Mouse (Mus musculus) small intestine, adult 2 months (tissue): ENCODE data around the gene Gm20388. TPM values are rescaled to one million over a fixed set of nuclear protein-coding genes. Genes with fewer than 3 reads are reported as not detected.

Source experiments
- H3K27ac ChIP-seq: fragments of 200-500 bp; 2 replicates; pipeline ENCODE4 v1.5.1; 2012; ENCODE audit warnings: low read depth, low read length, control low read depth, inconsistent platforms; ENCODE audit not compliant: insufficient read depth
- H3K27me3 ChIP-seq: fragments of 200-500 bp; 2 replicates; pipeline ENCODE4 v1.6.1; 2012; ENCODE audit warnings: mild to moderate bottlenecking, moderate library complexity, low read length, inconsistent platforms; ENCODE audit not compliant: control insufficient read depth, insufficient read depth
- H3K36me3 ChIP-seq: fragments of 200-500 bp; 2 replicates; pipeline ENCODE4 v1.6.1; 2012; ENCODE audit warnings: mild to moderate bottlenecking, low read length, control low read depth, inconsistent platforms; ENCODE audit not compliant: control insufficient read depth, insufficient read depth
- H3K4me1 ChIP-seq: fragments of 200-500 bp; 2 replicates; pipeline ENCODE4 v1.6.1; 2012; ENCODE audit warnings: low read length, inconsistent platforms, mixed read lengths; ENCODE audit not compliant: control insufficient read depth, insufficient read depth, insufficient read length
- H3K4me3 ChIP-seq: fragments of 200-500 bp; 2 replicates; pipeline ENCODE4 v1.5.1; 2012; ENCODE audit warnings: low read depth, mild to moderate bottlenecking, control low read depth, inconsistent platforms, low read length, moderate library complexity
- CTCF ChIP-seq: fragments of 200-500 bp; IDR thresholded peaks from 2 replicates; pipeline ENCODE4 v1.5.1; 2012; ENCODE audit warnings: low read depth, mild to moderate bottlenecking, control low read depth, inconsistent platforms, low read length, moderate library complexity, mixed read lengths; ENCODE audit not compliant: insufficient replicate concordance, insufficient read length; ENCODE audit errors: extremely low read depth
- POLR2A ChIP-seq: fragments of 200-500 bp; IDR thresholded peaks from 2 replicates; pipeline ENCODE4 v1.6.1; 2012; ENCODE audit warnings: low read depth, mild to moderate bottlenecking, control low read depth, inconsistent platforms, low read length, moderate library complexity
- WGBS: fragments of 180-500 bp; shearing (Covaris S2); methylation state at CpG from one replicate; pipeline ENCODE4 v1.1.7; 2018; 5-methylcytosine and 5-hydroxymethylcytosine counted together
- polyA plus RNA-seq: library from polyadenylated mRNA; depleted of rRNA; stranded (reverse); fragments of >200 nt; gene quantifications from 2 replicates; pipeline ENCODE4 v1.2.3, GENCODE M21; 2012

The Gm20388 gene
- polyA plus RNA-seq, 1 experiment, result 37.3 TPM

- Histone ChIP-seq H3K27ac (no peak overlapping the region), H3K4me3 (no peak overlapping the region), H3K36me3 (peaks cover 23% of the 10 kb centered on the region), H3K4me1 (peaks cover 17% of the 10 kb centered on the region), H3K27me3 (no peaks in the 10 kb centered on the region)
- TF ChIP-seq POLR2A (no peak), CTCF (no peak)
- 95% methylated on average over 15 of the region's 15 CpGs for WGBS
Observed at GRCm38 (mm10) chr8:124343151-124343550, 4432.5 kb downstream of the Gm20388 start.

GRCm38 (mm10) chr8:124343991-124344390 lies 4433.4 kb downstream of the Gm20388 start:
- Histone ChIP-seq H3K36me3 (peaks cover 15% of the 10 kb centered on the region), H3K27ac (no peak overlapping the region), H3K4me1 (peaks cover 17% of the 10 kb centered on the region), H3K27me3 (no peaks in the 10 kb centered on the region), H3K4me3 (no peak overlapping the region)
- 23% methylated on average over 12 of the region's 12 CpGs for WGBS
- TF ChIP-seq CTCF, result no peak
- no peak for TF ChIP-seq POLR2A

GRCm38 (mm10) chr8:124345098-124345497 lies 4434.5 kb downstream of the Gm20388 start:
- TF ChIP-seq CTCF (no peak), POLR2A (no peak)
- H3K27ac ChIP-seq, result no peak overlapping the region
- H3K27me3 ChIP-seq, result no peaks in the 10 kb centered on the region
- H3K36me3 ChIP-seq, result peaks cover 10% of the 10 kb centered on the region
- peaks cover 17% of the 10 kb centered on the region for H3K4me1 ChIP-seq
- no peak overlapping the region for H3K4me3 ChIP-seq
- WGBS, result 31% methylated on average over 10 of the region's 10 CpGs

- peaks cover 7% of the 10 kb centered on the region; the same call in 1 of the 2 replicates for H3K36me3 ChIP-seq
- peak; percentile 94 for TF ChIP-seq CTCF
- TF ChIP-seq POLR2A, result no peak
- H3K4me1 ChIP-seq, result peaks cover 17% of the 10 kb centered on the region
- 42% methylated on average over 19 of the region's 19 CpGs for WGBS
- H3K27ac ChIP-seq, result no peak overlapping the region
- no peak overlapping the region for H3K4me3 ChIP-seq
- no peaks in the 10 kb centered on the region for H3K27me3 ChIP-seq
Observed at GRCm38 (mm10) chr8:124346852-124347523, 4436.3 kb downstream of the Gm20388 start.

- H3K27me3 ChIP-seq, result no peaks in the 10 kb centered on the region
- no peak for TF ChIP-seq POLR2A
- TF ChIP-seq CTCF, result no peak
- H3K36me3 ChIP-seq, result peaks cover 7% of the 10 kb centered on the region; the same call in 1 of the 2 replicates
- 35% methylated on average over 1 of the region's 1 CpGs for WGBS
- H3K4me3 ChIP-seq, result no peak overlapping the region
- no peak overlapping the region for H3K27ac ChIP-seq
- H3K4me1 ChIP-seq, result peaks cover 17% of the 10 kb centered on the region
Observed at GRCm38 (mm10) chr8:124348087-124348486, 4437.4 kb downstream of the Gm20388 start.

GRCm38 (mm10) chr8:124349663-124350062 lies 4439.0 kb downstream of the Gm20388 start:
- H3K36me3 ChIP-seq, result no peaks in the 10 kb centered on the region
- WGBS, result 32% methylated on average over 7 of the region's 7 CpGs

GRCm38 (mm10) chr8:124351636-124352035 lies 4441.0 kb downstream of the Gm20388 start:
- TF ChIP-seq CTCF (0 out of 2 replicates have a peak, but pooled peaks have one; percentile 3), POLR2A (no peak)
- no peaks in the 10 kb centered on the region for H3K36me3 ChIP-seq

More at GRCm38 (mm10) chr8:124349663-124350062, 4439.0 kb downstream of the Gm20388 start:
- no peak overlapping the region for H3K4me3 ChIP-seq
- H3K27me3 ChIP-seq, result no peaks in the 10 kb centered on the region
- no peak for TF ChIP-seq POLR2A
- peak; percentile 97; the same call in 1 of the 2 replicates for TF ChIP-seq CTCF
- peaks cover 5% of the 10 kb centered on the region; the same call in 1 of the 2 replicates for H3K4me1 ChIP-seq
- H3K27ac ChIP-seq, result no peak overlapping the region

More at GRCm38 (mm10) chr8:124351636-124352035, 4441.0 kb downstream of the Gm20388 start:
- 60% methylated on average over 5 of the region's 5 CpGs for WGBS
- Histone ChIP-seq H3K27me3 (no peaks in the 10 kb centered on the region), H3K4me1 (no peaks in the 10 kb centered on the region), H3K4me3 (no peak overlapping the region), H3K27ac (no peak overlapping the region)
